Mouse (Mus musculus) embryonic facial prominence, embryonic 14.5 days (tissue): ENCODE measurements around the gene Gm29049. TPM values are rescaled to one million over a fixed set of nuclear protein-coding genes. Genes with fewer than 3 reads are reported as not detected.
"Not testable (repeated sequence)": the region's sequence is repeated elsewhere in the genome, so short reads cannot be mapped to it uniquely, and the experiment has no call there.

Experiments
- ATAC-seq: fragments of 200-750 bp; cut with Nextera tagmentation; 2 replicates; pipeline ENCODE4 v1.8.0; 2017; ENCODE audit warnings: low read depth, moderate number of reproducible peaks, moderate TSS enrichment
- DNase-seq: peaks from one replicate; pipeline ENCODE4 v3.0.0-alpha.2; 2015; ENCODE audit warnings: low spot score
- H3K27ac ChIP-seq: fragments of 300-500 bp; sonication (generic); replicated peaks from 2 replicates; pipeline ENCODE4 v1.5.1; 2014; ENCODE audit warnings: low read depth, mild to moderate bottlenecking, low read length, moderate library complexity
- H3K27me3 ChIP-seq: fragments of 300-500 bp; sonication (generic); replicated peaks from 2 replicates; pipeline ENCODE4 v1.6.1; 2014; ENCODE audit warnings: low read length; ENCODE audit not compliant: control insufficient read depth, insufficient read depth
- H3K36me3 ChIP-seq: fragments of 300-500 bp; sonication (generic); 2 replicates; pipeline ENCODE4 v1.6.1; 2014; ENCODE audit warnings: low read length, mixed read lengths; ENCODE audit not compliant: control insufficient read depth, insufficient read depth
- H3K4me1 ChIP-seq: fragments of 300-500 bp; sonication (generic); 2 replicates; pipeline ENCODE4 v1.6.1; 2014; ENCODE audit warnings: antibody characterized with exemption, low read length; ENCODE audit not compliant: control insufficient read depth, insufficient read depth
- H3K4me2 ChIP-seq: fragments of 300-500 bp; sonication (generic); 2 replicates; pipeline ENCODE4 v1.6.1; 2014; ENCODE audit warnings: low read depth, mild to moderate bottlenecking, low read length, moderate library complexity, mixed read lengths
- H3K4me3 ChIP-seq: fragments of 300-500 bp; sonication (generic); 2 replicates; pipeline ENCODE4 v1.5.1; 2014; ENCODE audit warnings: low read depth, mild to moderate bottlenecking, low read length
- H3K9ac ChIP-seq: fragments of 300-500 bp; sonication (generic); 2 replicates; pipeline ENCODE4 v1.6.1; 2014; ENCODE audit warnings: low read depth, mild to moderate bottlenecking, low read length, moderate library complexity, mixed read lengths
- H3K9me3 ChIP-seq: fragments of 300-500 bp; sonication (generic); 2 replicates; pipeline ENCODE4 v1.6.1; 2016; ENCODE audit warnings: low read length; ENCODE audit not compliant: control insufficient read depth
- WGBS: fragments of 180-500 bp; shearing (Covaris S2); extraction: QIAGEN DNeasy Blood & Tissue Kit; methylation state at CpG from one replicate; pipeline ENCODE4 v1.1.7; 2014; 5-methylcytosine and 5-hydroxymethylcytosine counted together
- polyA plus RNA-seq: library from polyadenylated mRNA; unstranded; fragments of >200 nt; fragmentation: Nextera tagmentation; extraction: Ambion mirVana; gene quantifications from 2 replicates; pipeline ENCODE4 v1.2.1, GENCODE M21; 2014

Gene Gm29049
- polyA plus RNA-seq, result not detected in 2 replicates

DNA sequence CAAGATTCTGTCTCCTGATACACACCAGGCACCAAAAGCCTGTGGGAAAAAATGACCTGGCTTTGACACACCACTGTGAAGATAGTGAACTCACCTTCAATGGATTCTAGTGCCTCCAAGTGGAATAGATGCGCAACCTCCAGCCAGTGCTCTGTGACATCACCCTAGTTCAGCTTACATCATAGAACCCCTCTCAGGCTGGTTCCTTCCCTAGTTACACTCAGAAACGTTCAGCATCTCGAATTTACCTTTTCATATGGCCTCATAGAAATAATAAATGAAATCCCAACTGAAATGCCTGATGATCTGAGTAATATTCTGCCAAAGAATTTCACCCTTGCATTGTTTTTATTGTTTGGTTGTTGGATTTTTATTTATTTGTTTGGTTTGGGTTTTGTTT is at the start of gene Gm29049:
Gene Gm29049, minus strand, starts transcription at position 101 of the 400 bp plus-strand sequence.
- not testable (repeated sequence) for H3K9ac ChIP-seq, H3K4me3 ChIP-seq, H3K4me1 ChIP-seq, DNase-seq, H3K9me3 ChIP-seq, H3K4me2 ChIP-seq, H3K27me3 ChIP-seq, H3K36me3 ChIP-seq, ATAC-seq, H3K27ac ChIP-seq
- no CpG with 5 or more reads among the region's 3 CpGs for WGBS

Other genes with a start within 250 kb of the Gm29049 start
- gene Gm20825, start 74.3 kb upstream of the Gm29049 start, polyA plus RNA-seq, result not detected in 2 replicates